Mouse (Mus musculus) olfactory bulb, adult 2 months (tissue): ENCODE data around the gene Mon1b. TPM values are rescaled to one million over a fixed set of nuclear protein-coding genes. Genes with fewer than 3 reads are reported as not detected.

Experiments used
- H3K27ac ChIP-seq: fragments of 200-500 bp; 2 replicates; pipeline ENCODE4 v1.5.1; 2012; ENCODE audit warnings: low read depth, low read length; ENCODE audit not compliant: insufficient read depth
- H3K4me1 ChIP-seq: fragments of 200-500 bp; 2 replicates; pipeline ENCODE4 v1.6.1; 2012; ENCODE audit warnings: low read length; ENCODE audit not compliant: control insufficient read depth, insufficient read depth
- H3K4me3 ChIP-seq: fragments of 200-500 bp; 2 replicates; pipeline ENCODE4 v1.5.1; 2012; ENCODE audit warnings: mild to moderate bottlenecking, low read depth, low read length, moderate library complexity; ENCODE audit not compliant: insufficient read depth
- CTCF ChIP-seq: fragments of 200-500 bp; IDR thresholded peaks from 2 replicates; pipeline ENCODE4 v1.5.1; 2012; ENCODE audit warnings: low read depth, mild to moderate bottlenecking, low read length, moderate library complexity; ENCODE audit not compliant: insufficient read depth
- POLR2A ChIP-seq: fragments of 200-500 bp; IDR thresholded peaks from 2 replicates; pipeline ENCODE4 v1.6.1; 2012; ENCODE audit warnings: mild to moderate bottlenecking, low read depth, low read length, moderate library complexity; ENCODE audit not compliant: insufficient read depth
- WGBS: fragments of 180-500 bp; shearing (Covaris S2); methylation state at CpG from one replicate; pipeline ENCODE4 v1.1.7; 2018; 5-methylcytosine and 5-hydroxymethylcytosine counted together
- polyA plus RNA-seq: library from polyadenylated mRNA; stranded (reverse); fragments of >200 nt; gene quantifications from 2 replicates; pipeline ENCODE4 v1.2.4, GENCODE M21; 2012; ENCODE audit warnings: low replicate concordance; ENCODE audit not compliant: missing spikeins, insufficient read depth, insufficient read length

Gene Mon1b
- polyA plus RNA-seq, 1 experiment: not detected

DNA sequence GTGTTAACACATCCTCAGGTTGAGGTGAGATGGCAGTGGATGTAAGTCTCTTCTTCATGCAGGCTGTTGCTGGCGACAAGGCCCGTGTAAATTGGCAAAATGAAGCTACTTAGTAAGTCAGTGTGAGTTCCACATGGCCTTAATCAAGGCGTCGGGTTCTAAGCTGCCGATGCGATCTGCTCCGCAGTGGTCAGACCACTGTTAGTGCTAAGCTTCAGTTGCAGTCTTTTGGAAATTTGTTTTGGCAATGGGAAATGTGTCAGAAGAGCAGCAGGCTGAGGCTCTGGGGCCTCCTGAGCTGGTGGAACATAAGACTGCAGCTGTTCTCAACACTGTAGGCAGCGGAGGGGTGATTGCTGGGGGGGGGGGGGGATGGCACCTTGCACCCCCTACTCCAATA is 30.6 kb downstream of the Mon1b start:
- no peak overlapping the region for H3K4me3 ChIP-seq
- no peak for TF ChIP-seq POLR2A
- no peak for TF ChIP-seq CTCF
- H3K4me1 ChIP-seq: no peaks in the 10 kb centered on the region
- H3K27ac ChIP-seq: no peak overlapping the region
- WGBS: 71% methylated on average over 8 of the region's 8 CpGs

DNA sequence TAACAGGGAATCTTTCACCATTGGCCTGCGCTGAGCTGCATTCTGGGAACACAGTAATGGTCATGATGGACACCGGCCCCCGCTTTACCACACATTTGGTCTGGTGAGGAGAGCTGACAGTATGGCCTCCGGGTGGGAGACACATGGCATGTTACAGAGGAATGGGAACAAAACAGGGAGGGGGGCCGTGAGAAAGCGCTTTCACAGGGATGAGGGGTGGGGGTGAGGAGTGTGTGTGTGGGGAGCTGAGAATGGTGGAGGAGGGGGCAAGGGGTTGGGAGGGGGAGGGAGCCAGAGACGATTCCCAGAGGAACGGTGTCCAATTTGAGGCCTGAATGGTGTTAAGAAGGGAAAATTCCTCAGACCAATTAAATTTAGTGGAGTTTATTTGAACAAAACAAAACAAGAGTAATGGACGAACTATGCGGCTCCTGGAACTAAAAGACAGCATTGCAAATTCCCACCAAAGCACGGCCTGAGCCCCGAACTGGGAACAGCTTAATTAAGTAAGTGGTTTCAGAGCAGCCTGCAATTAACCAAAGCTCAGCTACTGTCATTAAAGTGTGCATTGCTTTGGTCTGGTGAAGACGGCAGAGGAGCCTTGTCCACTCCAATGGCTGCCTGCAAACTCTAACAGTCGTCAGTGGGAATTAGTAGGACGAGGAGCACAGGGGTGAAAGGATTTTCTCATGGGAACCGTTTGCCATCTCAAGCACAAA is 31.5 kb downstream of the Mon1b start:
- TF ChIP-seq CTCF (no peak), POLR2A (no peak)
- Histone ChIP-seq H3K4me3 (no peak overlapping the region), H3K4me1 (no peaks in the 10 kb centered on the region), H3K27ac (no peak overlapping the region)
- WGBS: 37% methylated on average over 16 of the region's 16 CpGs

DNA sequence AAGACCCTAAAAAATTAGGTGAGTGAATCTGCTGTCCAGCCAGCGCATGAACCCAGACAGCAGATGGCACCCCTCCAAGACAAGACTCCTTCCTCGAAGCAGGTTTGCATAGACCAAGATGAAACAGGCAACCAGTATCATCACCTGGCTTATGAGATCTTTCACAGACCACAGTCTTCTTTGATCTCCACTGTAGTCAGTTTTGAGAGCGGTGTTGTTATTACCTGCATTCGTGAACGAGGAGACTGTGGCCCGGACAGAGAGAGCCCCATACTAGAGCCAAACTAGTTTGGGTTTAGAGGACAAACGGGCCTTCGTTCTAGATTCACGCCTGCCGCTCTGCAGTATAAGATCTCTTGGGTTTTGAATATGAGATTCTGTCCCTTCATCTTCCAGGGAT is 34.5 kb downstream of the Mon1b start:
- WGBS: 97% methylated on average over 10 of the region's 10 CpGs
- no peaks in the 10 kb centered on the region for H3K4me1 ChIP-seq
- no peak for TF ChIP-seq CTCF
- no peak for TF ChIP-seq POLR2A
- no peak overlapping the region for H3K27ac ChIP-seq
- no peak overlapping the region for H3K4me3 ChIP-seq

DNA sequence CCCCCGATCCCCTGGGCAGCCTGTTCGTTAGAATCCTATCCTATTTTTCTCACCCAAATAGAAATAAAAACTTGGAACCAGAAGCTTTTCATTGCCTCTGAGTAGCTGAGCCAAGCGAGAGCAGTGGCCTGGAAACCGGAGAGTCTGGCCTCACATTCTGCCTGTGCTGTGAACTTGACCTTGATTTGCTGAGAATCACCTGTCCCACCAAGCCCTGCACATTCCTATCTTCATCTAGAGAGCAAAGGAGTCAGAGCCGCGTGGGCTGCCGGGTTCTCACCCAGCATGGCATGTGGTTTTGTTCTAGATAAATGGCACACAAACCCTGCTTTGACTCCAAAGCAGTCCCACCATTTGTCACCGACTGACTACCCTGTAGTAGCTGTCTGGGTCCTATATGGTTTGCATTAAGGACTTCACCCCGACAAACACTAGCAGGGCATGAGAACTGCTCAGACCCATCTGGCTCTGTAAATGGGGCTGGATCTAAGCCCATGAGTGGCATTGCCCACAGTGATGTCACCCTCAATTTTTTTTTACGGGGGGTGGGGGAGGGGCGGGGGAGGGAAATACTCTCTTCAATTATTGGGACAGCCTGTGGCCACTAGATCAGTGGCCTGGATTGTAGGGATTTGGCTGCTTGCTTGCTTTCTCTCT is 37.3 kb downstream of the Mon1b start:
- 37% methylated on average over 11 of the region's 11 CpGs for WGBS
- Histone ChIP-seq H3K4me1 (no peaks in the 10 kb centered on the region), H3K4me3 (no peak overlapping the region), H3K27ac (no peak overlapping the region)
- TF ChIP-seq CTCF: no peak
- TF ChIP-seq POLR2A: no peak

DNA sequence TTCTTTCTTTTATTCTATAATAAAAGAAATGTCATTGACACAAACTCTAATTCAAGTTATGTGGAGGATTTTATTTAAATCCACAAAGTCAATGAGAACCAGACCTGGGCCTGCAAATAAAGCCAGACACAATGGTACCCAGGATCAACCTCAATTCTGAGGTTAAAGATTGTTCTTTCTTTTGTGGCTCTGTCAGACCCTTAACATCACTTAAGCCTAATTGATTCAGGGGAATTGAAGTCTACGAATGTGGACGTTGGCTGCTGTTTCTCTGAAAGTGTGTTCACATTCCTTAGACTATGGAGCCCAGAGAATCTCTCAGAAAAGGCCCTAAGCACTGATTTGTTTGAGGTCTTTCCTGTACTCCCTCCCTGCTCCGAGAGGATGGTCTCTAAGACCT is 37.9 kb downstream of the Mon1b start:
- no peak overlapping the region for H3K27ac ChIP-seq
- H3K4me3 ChIP-seq: no peak overlapping the region
- H3K4me1 ChIP-seq: no peaks in the 10 kb centered on the region
- no peak for TF ChIP-seq CTCF
- no peak for TF ChIP-seq POLR2A
- WGBS: 72% methylated on average over 3 of the region's 3 CpGs

DNA sequence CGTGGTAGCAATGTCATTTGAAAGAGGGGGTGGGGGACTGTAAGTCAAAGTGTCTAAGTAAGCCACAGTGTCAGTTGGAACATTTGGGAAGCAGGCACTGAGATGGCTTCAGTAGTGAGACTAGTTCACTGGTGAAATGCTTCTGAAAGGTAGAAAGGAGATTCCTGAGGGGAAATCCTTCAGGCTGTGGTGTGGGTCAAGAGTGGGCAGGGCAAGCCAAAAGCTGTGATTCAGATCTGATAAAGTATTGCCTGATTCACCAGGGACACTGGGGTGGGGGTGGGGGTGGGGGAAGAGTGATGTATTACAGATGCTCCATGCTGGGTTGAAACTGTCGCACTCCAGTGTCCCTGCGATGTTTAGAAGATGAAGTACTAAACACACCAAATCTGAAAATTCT is 39.2 kb downstream of the Mon1b start:
- Histone ChIP-seq H3K4me3 (no peak overlapping the region), H3K27ac (no peak overlapping the region), H3K4me1 (no peaks in the 10 kb centered on the region)
- 88% methylated on average over 3 of the region's 3 CpGs for WGBS
- TF ChIP-seq POLR2A (no peak), CTCF (no peak)

DNA sequence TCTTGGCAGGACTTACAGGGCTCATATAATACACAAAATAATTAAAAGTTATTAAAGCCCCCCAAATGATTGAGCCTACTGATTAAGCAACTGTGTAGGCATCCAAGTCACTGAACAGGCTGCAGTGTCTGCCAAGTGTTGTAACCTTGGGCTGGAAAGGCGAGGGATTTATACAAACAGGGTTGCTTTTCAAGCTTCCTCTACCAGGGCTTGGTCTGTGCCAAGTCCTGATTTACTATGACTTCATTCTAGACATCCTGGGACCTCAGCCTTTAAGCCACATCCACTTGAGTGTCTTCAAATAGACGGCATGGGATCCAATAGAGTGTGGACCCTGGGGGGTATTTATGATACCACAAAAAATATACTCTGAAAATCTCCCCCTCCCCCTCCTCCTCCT is 39.9 kb downstream of the Mon1b start:
- TF ChIP-seq CTCF (no peak), POLR2A (no peak)
- 60% methylated on average over 2 of the region's 2 CpGs for WGBS
- H3K4me3 ChIP-seq: no peak overlapping the region
- no peak overlapping the region for H3K27ac ChIP-seq
- no peaks in the 10 kb centered on the region for H3K4me1 ChIP-seq

DNA sequence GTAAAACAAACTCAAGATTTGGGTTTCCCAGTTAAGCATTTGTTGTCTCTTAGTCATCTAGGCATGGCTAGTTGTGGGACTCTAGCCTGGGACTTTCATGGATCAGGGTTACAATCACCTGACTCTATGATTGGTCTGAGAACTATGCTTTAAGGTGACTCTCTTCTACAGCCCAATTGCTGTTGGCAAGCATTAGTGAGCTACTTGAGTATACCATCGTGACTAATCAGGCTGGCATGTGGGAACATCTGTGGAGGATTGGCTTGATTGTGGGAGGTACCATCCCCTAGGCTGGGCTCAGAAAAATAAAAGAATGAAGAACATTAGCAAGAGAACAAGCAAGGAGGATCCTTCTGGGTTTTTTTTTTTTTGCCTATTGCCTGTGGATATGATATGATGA is 41.4 kb downstream of the Mon1b start:
- TF ChIP-seq CTCF (no peak), POLR2A (no peak)
- no peaks in the 10 kb centered on the region for H3K4me1 ChIP-seq
- WGBS: 92% methylated on average over 1 of the region's 1 CpGs
- no peak overlapping the region for H3K27ac ChIP-seq
- no peak overlapping the region for H3K4me3 ChIP-seq

DNA sequence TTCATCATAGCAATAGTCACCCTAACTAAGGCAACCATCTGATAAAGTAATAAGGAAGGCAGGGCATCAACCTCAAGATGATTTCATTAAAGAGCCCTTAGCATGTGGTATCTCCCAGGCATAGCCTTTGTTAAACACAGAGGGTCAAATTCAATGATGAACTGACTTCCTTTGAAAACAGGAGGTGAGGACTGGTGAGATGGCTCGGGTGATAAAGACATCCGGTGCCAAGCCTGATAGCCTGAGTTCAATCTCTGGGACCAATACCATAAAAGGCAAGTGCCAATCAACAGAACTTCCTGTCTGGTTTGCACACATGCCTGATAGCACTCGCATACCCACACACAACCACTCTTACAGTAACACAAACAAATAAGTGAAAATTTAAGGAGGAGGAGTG is 44.0 kb downstream of the Mon1b start:
- no peak overlapping the region for H3K27ac ChIP-seq
- TF ChIP-seq CTCF (no peak), POLR2A (no peak)
- H3K4me1 ChIP-seq: no peaks in the 10 kb centered on the region
- no peak overlapping the region for H3K4me3 ChIP-seq
- 90% methylated on average over 3 of the region's 3 CpGs for WGBS
